Mouse (Mus musculus) erythroblast, adult 5-6 weeks (primary cell): Measurements from ENCODE around the gene Hsd17b12. TPM values are rescaled to one million over a fixed set of nuclear protein-coding genes. Genes with fewer than 3 reads are reported as not detected.

Experiments used
- ATAC-seq: replicated peaks from 2 replicates; pipeline ENCODE4 v1.8.0; 2016; ENCODE audit warnings: moderate number of reproducible peaks, mild to moderate bottlenecking, moderate TSS enrichment, inconsistent platforms; ENCODE audit not compliant: poor library complexity, low FRiP score, severe bottlenecking
- total RNA-seq, 2 experiments: library from RNA; stranded (forward) in 1 of 2; stranded (reverse) in 1 of 2; fragments of 150-400 nt in 1 of 2; fragments of 200-764, 138-1000 nt in 1 of 2; gene quantifications; 2 replicates each; pipeline versions ENCODE4 v1.2.3 to v1.2.4; 2015 to 2017; ENCODE audit warnings: low replicate concordance in 2 of 2

Gene Hsd17b12
- total RNA-seq, 2 experiments from 2014 or later = 14.9 to 21.9 TPM

- ATAC-seq = no peak
These were observed 54.0 kb downstream of the Hsd17b12 start for GRCm38 (mm10) chr2:94103758-94104157.

GRCm38 (mm10) chr2:94089901-94090300 is 67.9 kb downstream of the Hsd17b12 start:
- ATAC-seq = no peak

GRCm38 (mm10) chr2:94069482-94069881 is 88.3 kb downstream of the Hsd17b12 start:
- no peak for ATAC-seq

GRCm38 (mm10) chr2:94066540-94067135 is 91.1 kb downstream of the Hsd17b12 start:
- no peak for ATAC-seq

- no peak for ATAC-seq
These were observed 91.6 kb downstream of the Hsd17b12 start for GRCm38 (mm10) chr2:94066120-94066519.

- ATAC-seq = no peak
These were observed 95.0 kb downstream of the Hsd17b12 start for GRCm38 (mm10) chr2:94062791-94063190.

GRCm38 (mm10) chr2:94059459-94059858 is 98.3 kb downstream of the Hsd17b12 start:
- no peak for ATAC-seq

- no peak for ATAC-seq
These were observed 103.0 kb downstream of the Hsd17b12 start for GRCm38 (mm10) chr2:94054813-94055212.

- no peak for ATAC-seq
These were observed 105.8 kb downstream of the Hsd17b12 start for GRCm38 (mm10) chr2:94051952-94052351.

GRCm38 (mm10) chr2:94050901-94051300 is 106.9 kb downstream of the Hsd17b12 start:
- no peak for ATAC-seq

- no peak for ATAC-seq
These were observed 108.1 kb downstream of the Hsd17b12 start for GRCm38 (mm10) chr2:94049471-94050176.

GRCm38 (mm10) chr2:94048733-94049470 is 108.9 kb downstream of the Hsd17b12 start:
- no peak for ATAC-seq

- no peak for ATAC-seq
These were observed 109.5 kb downstream of the Hsd17b12 start for GRCm38 (mm10) chr2:94048271-94048670.

- ATAC-seq = no peak
These were observed 112.2 kb downstream of the Hsd17b12 start for GRCm38 (mm10) chr2:94045411-94046090.

- ATAC-seq = no peak
These were observed 113.6 kb downstream of the Hsd17b12 start for GRCm38 (mm10) chr2:94044174-94044573.

- ATAC-seq = no peak
These were observed 114.1 kb downstream of the Hsd17b12 start for GRCm38 (mm10) chr2:94043662-94044061.

- ATAC-seq = no peak
These were observed 115.3 kb downstream of the Hsd17b12 start for GRCm38 (mm10) chr2:94042461-94042860.

GRCm38 (mm10) chr2:94040391-94041125 is 117.2 kb downstream of the Hsd17b12 start:
- no peak for ATAC-seq

- no peak for ATAC-seq
These were observed 122.1 kb downstream of the Hsd17b12 start for GRCm38 (mm10) chr2:94035428-94036331.
